Mouse (Mus musculus): ENCODE data around the gene AU015836.
"Not testable (repeated sequence)": the region's sequence is repeated elsewhere in the genome, so short reads cannot be mapped to it uniquely, and the experiment has no call there.

The AU015836 gene

DNA sequence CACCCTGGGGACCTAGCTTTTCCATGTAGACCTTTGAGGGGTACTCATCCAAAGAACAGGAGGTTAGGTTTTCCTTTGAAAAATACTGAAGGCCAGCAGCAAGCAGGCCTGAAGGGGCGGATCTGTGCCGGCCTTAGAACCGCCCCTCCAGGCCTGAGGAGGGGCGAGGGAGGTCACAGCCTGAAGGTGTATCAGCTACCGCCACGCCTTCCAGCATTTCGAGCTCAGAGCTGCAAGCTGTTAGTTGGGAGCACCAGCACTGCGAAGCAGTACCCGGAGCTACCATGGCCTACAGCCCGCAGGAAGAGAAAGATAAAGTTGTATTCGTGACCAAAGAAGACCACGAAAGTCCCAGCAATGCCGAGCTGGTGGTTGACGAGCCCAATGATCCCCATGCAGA, at the start of gene AU015836:
Gene AU015836, plus strand, starts transcription at position 216 of the 400 bp plus-strand sequence.
- no peak for DNase-seq (ENCODE audit: low spot score in 2 of 2)

GRCm38 (mm10) chrX:93919017-93919416, 49.4 kb upstream of the AU015836 start:
- DNase-seq (ENCODE audit: low spot score in 2 of 2): no peak

DNA sequence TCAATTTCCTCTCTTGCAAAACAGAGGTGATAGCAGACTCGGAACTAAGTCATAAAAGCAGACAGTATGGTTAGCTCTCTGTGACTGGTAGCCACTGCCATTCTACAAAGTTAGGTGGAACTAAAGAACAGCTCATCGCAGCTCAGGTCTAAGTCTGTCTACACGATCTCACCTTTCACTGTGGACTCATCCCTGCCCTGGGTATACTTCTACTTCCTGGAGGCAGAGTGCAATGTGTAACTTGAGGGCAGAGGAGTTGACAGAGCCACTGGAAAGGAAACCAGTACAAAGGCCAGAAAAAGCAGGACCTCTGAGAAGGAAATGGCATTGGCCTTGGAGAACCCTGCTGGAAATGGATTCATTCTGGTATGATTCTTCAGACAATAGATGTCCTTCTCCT, 40.1 kb upstream of the AU015836 start:
- no peak for DNase-seq (ENCODE audit: low spot score in 2 of 2)

GRCm38 (mm10) chrX:93928794-93929193, 39.7 kb upstream of the AU015836 start:
- no peak for DNase-seq (ENCODE audit: low spot score in 2 of 2)

GRCm38 (mm10) chrX:93931694-93932093, 36.8 kb upstream of the AU015836 start:
- no peak for DNase-seq (ENCODE audit: low spot score in 2 of 2)

DNA sequence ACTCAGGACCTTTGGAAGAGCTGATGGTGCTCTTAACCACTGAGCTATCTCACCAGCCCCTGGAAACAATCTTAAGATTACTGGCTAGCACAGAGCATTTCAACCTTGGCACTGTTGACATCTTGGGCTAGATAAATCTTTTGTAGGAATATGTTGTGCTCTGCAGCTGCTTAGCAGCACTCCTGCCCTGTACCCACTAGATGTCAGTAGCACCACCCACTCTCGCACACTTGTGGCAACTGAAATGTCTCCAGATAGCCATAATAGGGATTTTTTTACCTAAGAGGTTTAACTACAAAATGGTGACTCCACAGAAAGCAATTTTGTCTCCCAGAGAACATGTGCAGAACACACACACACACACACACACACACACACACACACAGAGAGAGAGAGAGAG, 11.7 kb upstream of the AU015836 start:
- DNase-seq (ENCODE audit: low spot score in 2 of 2): peak in 1 of 2 experiments; percentile 1

- no peak for DNase-seq (ENCODE audit: low spot score in 2 of 2)
Measured at GRCm38 (mm10) chrX:93958502-93958901, 10.0 kb upstream of the AU015836 start.

DNA sequence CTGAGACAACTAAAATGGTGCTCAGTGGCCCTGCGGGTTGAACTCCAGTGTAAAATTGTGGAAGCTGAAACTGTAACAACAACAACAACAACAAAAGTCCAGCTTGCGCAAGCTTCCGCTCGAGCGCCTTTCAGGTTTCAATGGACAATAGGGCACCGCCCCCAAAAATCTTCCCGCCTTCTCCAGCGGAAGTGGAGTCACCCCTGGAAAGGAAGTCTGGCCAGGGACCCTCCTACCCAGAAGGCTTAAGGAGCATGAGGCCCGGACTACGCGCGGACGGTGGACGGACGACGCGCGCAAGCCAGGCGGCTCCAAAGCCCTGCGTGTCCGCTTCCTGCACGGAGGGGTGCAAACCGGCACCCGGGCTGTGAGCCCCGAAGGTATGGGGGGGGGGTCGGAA, 11.9 kb downstream of the AU015836 start:
- DNase-seq (ENCODE audit: low spot score in 2 of 2): no peak

GRCm38 (mm10) chrX:93982193-93982592, 13.7 kb downstream of the AU015836 start:
- no peak for DNase-seq (ENCODE audit: low spot score in 2 of 2)

DNA sequence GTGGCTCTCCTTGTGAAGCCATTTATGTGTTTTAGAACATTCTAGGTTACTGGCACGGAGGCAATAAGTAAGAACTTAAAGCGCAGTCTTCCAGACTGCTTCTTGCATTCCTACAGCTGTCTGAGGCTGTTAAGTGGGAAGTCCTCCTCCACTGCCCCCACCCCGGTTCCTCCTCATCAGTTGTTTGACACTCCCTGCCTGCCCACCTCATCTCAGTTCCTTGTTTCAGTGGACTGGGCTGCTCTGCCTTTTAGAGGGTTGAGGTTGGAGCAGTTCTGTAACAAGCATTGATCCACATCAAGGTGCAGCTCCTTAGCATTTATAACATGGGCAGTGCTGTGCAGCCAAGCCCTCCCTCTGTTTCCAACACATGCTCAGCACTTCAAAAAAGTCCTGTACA, 16.6 kb downstream of the AU015836 start:
- DNase-seq (ENCODE audit: low spot score in 2 of 2): not testable (repeated sequence)

DNA sequence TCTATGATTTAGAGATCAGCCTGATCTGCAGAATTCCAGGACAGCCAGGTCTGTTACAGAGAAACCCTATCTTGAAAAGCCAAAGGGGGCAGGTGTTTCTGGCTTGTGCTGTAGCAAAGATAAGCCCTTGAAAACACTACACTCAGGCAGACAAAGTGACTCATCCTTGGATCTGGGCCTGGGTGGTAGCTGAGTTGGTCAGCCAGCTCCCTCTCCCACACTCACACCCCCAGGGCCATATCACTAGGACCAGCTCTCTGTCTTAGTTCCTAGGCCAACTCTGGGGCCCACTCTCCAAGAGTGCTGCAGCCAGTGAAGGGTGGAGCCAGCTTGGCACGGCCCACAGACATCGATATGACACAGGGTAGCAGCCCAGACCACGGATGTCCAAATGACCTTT, 38.5 kb downstream of the AU015836 start:
- no peak for DNase-seq (ENCODE audit: low spot score in 2 of 2)

DNA sequence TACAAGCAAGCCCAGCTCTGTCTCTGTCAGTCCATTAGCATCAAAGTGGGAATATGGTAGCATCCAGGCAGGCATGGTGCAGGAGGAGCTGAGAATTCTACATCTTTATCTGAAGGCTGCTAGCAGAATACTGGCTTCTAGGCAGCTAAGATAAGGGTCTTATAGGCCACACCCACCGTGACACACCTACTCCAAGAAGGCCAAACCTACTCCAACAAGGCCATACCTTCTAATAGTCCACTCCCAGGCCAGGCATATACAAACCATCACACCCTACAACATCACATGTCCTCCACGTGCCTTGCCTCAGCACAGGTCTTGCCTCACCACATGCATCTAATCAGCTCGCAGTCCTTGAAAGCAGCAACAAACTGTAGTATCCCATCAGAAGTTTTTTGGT, 41.0 kb downstream of the AU015836 start:
- DNase-seq (ENCODE audit: low spot score in 2 of 2): no peak

GRCm38 (mm10) chrX:94011656-94012173, 43.3 kb downstream of the AU015836 start:
- no peak for DNase-seq (ENCODE audit: low spot score in 2 of 2)

- no peak for DNase-seq (ENCODE audit: low spot score in 2 of 2)
Measured at GRCm38 (mm10) chrX:94012479-94013167, 44.2 kb downstream of the AU015836 start.

DNA sequence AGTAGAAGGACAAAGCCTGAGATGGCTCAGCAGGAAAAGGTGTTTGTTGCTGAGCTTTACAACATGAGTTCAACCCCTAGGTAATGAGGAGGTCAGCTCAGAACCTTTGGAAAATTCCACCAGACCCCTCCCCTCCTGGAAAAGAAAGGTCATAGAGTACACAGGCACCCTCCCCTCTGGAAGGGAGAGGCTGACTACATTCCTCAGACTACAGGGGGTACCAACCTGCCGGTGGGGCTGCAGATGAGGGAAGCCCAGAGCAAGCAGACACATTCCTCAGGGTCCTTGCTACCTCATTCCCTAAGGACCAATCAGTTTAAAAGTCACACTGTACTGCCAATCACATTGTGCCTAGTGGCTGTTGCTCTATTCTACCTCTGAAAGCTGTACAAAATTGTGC, 48.4 kb downstream of the AU015836 start:
- DNase-seq (ENCODE audit: low spot score in 2 of 2): no peak

DNA sequence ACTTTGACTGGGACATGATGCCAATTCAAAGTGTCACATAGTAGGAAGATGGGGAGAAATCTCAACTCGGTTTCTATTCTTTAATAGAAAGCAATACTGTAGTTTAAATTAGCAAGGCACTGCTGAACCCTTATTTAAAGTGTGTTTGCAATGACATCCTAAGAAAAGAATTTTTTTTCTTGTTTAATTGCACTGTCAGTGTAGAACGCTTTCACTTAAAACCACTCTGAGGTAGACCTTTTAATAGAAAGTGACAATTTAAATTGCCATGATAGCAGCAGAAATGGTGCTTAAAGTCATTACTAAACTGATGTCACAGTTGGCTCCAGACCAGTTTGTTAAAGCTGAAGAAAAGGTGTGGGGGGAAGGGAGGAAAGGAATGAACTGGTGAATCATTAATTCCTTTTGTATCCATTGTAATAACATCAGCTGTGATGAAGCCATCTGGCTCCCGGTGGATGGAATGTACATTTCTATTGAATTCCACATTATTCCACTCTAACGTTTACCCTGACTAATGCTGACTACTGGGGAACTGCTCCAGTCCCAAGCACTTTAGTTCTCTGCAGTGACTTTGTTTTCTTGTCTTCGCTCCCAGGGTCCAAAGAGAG, 53.9 kb downstream of the AU015836 start:
- no peak for DNase-seq (ENCODE audit: low spot score in 2 of 2)

Measured in natural killer cell, adult 2 months (primary cell).